Mouse (Mus musculus): Measurements from ENCODE around the gene Defb25. TPM values are rescaled to one million over a fixed set of nuclear protein-coding genes. Genes with fewer than 3 reads are reported as not detected.
"Not testable (repeated sequence)": the region's sequence is repeated elsewhere in the genome, so short reads cannot be mapped to it uniquely, and the experiment has no call there.

Defb25 gene
- not detected in 2 replicates for total RNA-seq (2017)

DNA sequence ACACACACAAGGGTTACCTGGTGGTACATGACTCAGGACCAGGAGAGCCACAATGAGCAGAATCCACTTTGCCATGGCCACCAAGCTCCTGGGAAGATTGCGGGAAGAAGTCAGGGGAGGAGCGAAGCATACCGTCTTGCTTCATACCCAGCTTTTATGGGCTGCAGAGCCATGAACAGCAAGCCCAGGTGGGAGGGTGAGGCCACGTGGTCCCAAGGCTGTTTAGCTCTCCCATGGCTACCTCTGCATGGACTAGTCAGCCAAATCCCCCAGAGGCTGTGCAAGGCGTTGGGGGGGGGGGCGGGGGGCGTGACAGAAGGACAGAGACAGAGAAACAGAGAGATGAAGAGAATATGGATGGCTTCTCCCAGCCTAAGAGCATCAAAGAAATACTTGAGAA lies at the start of gene Defb25:
TSS of gene Defb25 (minus strand) at position 101 of the 400 bp plus-strand sequence.
- ATAC-seq (ENCODE audit: extremely low read depth, insufficient number of reproducible peaks, low FRiP score, poor library complexity, severe bottlenecking), result no peak

DNA sequence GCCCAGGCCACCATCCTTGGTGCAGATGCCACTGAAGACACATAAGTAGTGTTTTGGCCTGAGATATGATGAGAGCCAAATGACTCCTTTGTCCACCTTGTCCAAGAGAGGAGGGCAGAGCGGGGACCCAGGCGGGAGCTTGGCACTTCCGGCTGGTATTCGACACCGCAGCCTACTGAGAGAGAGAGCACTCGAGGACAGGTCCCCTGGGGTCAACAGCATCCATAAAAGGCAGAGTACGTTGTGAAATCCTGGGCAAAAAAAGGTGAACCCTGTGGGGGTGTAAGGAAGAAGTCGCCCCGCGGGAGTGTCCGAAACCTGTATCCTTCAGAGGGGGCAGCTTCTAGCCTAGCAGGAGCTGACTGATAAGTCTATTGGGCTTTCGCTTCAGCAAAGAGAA lies 49.3 kb upstream of the Defb25 start:
- no peak for ATAC-seq (ENCODE audit: extremely low read depth, insufficient number of reproducible peaks, low FRiP score, poor library complexity, severe bottlenecking)

DNA sequence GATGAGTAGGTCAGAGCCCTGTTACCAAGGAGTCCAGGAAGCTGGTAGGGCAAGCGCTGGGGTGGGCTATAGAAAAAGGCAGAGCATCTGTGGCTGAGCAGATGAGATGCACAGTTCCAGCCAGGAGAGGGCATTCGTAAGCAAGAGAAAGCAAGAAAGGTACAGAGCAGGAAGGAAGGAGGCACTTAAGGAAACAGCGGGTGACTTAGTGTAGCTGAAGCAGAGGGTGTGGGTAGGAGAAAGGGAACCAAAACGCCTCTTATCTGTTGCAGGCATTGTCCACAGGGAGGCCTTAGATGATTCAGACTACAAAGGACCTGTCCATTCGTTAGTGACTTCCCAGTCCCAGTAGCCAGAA lies 48.8 kb upstream of the Defb25 start:
- ATAC-seq (ENCODE audit: extremely low read depth, insufficient number of reproducible peaks, low FRiP score, poor library complexity, severe bottlenecking), result peak; percentile 65

DNA sequence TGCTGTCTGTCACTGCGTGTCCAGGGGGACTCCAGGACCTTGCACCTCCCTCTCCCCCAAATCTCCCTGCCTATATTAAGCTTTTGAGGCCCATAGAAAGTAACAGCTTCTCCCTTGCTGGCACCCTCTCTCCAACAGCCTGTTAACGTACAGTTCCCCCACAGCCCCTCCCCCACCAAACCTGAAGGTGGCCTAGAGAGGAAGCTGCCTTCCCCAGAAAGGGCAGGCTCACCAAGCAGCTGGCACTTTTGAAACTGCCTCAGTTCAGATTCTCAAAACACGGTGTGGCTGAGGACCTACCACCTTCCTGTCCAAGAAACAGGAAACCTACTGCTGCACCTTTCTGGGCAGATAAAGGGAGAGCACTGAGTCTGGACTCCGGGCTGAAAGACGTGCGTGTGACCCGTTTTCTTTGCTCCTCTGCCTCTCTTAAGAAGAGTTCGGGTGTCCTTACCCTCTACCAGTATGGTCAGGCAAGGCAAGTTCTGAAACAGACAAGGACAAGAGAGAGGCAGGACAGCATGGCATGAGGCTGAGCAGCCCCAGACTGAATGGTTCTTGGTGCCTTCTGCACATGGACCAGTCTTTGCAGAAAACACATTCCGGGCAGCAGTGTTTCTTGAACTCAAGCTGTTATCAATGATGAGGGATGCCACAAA lies 48.3 kb upstream of the Defb25 start:
- ATAC-seq (ENCODE audit: extremely low read depth, insufficient number of reproducible peaks, low FRiP score, poor library complexity, severe bottlenecking), result peak; percentile 28; the same call in 1 of the 2 replicates

DNA sequence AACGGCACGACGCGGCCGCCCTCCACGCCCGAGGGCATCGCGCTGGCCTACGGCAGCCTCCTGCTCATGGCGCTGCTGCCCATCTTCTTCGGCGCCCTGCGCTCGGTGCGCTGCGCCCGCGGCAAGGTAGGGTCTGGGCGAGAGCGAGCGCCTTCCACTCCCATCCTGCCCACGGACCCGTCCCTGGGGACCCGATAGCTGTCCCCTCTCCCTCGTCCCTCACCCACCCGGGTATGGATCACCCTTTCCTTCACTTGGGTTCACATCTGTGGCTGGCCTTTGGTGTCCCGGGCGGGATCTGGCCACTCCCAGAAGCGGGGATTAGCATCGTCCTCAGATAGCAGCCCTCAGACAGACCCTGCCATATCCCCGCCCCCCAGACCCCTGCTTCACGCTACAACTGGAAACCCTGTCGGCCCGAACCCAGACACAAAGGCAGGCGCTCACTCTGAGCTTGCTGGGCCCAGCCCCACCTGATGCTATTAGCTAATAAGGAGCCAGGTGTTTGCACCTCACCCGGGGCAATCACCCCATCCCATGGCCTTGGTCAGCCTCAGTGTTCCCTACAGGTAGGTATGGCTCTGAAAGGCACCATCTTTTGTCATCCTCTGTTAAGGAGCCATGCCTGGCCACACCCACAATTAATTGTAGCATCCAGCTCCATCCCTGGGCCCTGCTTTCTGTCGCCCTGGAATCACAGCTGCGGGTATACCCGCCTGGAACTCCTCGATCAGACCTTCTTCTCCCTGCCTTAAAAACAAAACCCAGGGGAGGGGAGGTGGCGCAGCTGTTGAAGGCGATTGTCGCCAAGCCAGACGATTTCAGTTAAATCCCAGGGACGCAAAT lies 47.0 kb upstream of the Defb25 start:
- no peak for ATAC-seq (ENCODE audit: extremely low read depth, insufficient number of reproducible peaks, low FRiP score, poor library complexity, severe bottlenecking)

DNA sequence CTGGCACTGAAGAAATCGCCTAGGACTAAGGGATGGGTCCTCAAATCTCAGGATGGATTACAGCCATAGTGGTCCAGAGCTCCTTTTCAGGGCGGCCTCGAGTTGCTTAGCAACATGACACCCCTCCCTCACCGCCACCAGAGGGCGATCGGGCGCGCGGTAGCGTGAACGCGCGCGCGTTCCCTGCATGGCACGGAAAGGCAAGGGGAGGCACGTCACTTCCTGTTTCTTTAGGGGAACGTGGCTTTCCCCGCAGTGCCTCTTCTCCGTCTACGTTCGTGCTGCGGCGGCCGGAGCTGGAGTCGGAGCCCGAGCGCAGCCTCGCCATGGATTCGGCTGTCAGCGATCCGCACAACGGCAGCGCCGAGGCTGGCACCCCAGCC lies 46.4 kb upstream of the Defb25 start, which contains the start of gene H13:
TSS of gene H13 (plus strand) at position 206 of the 383 bp plus-strand sequence.
- ATAC-seq (ENCODE audit: extremely low read depth, insufficient number of reproducible peaks, low FRiP score, poor library complexity, severe bottlenecking), result peak; percentile 92

GRCm38 (mm10) chr2:152666191-152666590 lies 43.3 kb upstream of the Defb25 start:
- not testable (repeated sequence) for ATAC-seq (ENCODE audit: extremely low read depth, insufficient number of reproducible peaks, low FRiP score, poor library complexity, severe bottlenecking)

GRCm38 (mm10) chr2:152661163-152661562 lies 38.3 kb upstream of the Defb25 start:
- no peak for ATAC-seq (ENCODE audit: extremely low read depth, insufficient number of reproducible peaks, low FRiP score, poor library complexity, severe bottlenecking)

DNA sequence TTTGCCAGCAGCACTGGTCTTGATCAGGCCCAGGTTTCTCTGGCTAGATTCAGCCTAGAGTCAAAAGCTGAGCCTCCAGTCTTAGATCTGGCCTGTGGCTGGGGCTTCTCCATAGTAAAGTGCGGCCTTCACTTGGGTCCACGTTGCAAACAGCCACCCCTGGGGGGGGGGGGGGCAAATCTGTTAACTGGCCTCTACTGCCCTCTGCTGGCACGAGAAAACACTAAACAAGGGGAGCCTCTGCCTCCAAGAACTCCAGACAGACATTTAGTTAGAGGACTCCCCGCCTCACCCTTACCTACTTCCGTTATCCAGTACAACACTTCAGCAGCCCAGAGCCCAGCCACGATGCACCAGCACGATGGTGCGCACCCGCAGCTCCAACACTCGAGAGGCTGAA lies 34.5 kb upstream of the Defb25 start:
- ATAC-seq (ENCODE audit: extremely low read depth, insufficient number of reproducible peaks, low FRiP score, poor library complexity, severe bottlenecking), result no peak

DNA sequence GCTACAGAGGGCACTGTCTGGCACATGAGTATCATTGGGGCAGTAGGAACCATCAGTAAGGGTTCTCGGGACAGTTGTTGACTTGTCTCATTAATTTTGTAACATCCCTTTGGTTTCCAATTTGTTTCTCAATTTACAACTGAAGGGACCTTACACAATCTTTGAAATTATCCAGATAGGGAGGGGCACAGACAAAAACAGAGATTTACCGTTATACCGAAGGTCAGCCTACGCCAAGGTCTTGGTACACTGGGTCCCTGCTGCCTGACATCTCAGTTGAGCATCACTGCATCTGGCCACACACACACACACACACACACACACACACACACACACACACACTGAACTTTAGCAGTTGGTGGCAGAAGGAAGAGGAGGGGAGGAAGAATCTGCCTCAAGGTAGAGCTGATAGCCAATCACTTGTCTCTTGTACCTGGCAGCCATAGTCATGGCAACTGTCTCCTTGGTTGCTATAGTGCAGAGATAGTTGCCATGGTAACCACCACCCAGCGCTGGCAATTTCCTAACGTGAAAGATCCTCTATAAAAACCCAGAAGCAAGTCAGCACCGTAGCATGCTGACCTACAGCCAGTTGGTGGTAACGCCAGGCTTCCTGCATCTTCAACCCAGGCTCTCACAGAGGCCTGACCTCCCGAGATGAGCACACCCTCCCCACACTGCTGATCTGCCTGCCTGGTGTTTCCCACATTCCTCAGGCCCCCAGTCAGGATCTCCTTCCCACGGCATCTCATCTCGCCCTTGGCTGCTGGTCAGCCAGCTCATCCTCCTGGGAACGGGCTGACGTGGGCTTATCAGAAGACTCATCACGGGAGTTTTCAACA lies 31.2 kb upstream of the Defb25 start:
- ATAC-seq (ENCODE audit: extremely low read depth, insufficient number of reproducible peaks, low FRiP score, poor library complexity, severe bottlenecking), result no peak

DNA sequence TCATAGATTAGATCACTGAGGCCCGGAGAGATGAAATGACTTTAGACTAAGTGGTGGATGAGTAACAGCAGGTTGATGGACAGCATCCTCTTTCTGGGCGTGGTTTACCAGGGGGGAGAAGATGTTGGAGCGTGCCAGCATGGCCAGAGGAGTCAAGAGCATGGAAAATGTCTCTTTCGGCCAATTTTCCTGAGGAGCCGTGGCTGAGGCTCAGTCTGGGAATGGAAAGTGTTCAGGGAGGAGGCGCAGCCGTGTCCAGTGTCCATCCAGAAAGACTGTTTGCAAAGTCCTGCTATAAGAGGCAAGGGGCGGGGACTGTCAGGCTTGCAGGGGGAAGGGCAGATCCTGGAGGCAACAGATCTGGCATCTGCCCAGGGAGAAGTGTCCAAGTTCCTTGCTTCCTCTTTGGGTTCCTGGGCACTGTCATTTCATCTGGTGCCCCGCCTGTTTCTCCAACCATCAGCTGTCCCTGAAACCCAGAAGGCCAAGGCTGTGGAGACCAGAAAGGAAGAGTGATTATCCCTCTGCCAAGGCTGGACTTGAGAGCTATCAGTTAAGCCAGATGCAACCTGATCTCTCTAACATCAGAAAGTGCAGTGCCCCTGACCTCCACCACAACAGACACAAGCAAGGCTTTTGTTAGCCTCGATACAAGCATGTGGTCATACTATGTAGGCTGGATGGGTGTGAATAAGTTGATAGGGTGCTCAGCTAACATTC lies 30.2 kb upstream of the Defb25 start:
- ATAC-seq (ENCODE audit: extremely low read depth, insufficient number of reproducible peaks, low FRiP score, poor library complexity, severe bottlenecking), result no peak

DNA sequence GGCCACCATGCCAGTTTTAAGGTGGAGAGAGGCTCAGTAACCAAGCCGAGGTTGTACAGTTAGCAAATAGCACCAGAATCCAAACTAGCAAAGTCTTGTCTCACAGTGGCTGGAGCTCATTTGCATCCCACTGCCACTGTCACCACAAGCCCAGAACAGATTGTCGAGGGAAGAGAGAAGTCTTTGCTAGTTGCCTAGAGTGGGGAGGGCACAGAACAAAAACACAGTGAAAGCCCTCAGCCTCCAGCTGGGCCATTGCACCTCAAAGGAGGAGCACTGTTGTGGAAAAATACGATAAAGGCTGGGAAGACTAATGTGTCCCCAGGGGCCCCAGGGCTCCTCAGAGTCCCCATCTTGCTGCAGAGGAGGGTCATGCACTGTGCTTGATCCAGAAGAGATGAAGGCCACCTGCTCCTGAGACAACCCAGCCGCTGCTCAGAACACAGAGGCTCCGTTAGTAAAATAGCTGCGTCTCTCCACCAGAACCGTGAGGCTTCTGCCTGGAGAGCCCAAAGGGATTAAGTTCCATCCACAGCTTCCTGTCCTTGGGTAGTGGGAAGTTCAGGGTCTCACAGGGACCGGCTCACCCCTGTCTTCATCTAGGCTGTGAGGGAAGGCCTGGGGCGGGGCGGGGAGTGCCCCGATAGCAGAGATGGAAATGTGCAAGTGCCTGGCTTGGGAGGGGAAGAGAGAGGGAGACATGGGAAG lies 16.7 kb upstream of the Defb25 start:
- no peak for ATAC-seq (ENCODE audit: extremely low read depth, insufficient number of reproducible peaks, low FRiP score, poor library complexity, severe bottlenecking)

- ATAC-seq (ENCODE audit: extremely low read depth, insufficient number of reproducible peaks, low FRiP score, poor library complexity, severe bottlenecking), result no peak
Measured at GRCm38 (mm10) chr2:152638865-152639264, 16.0 kb upstream of the Defb25 start.

DNA sequence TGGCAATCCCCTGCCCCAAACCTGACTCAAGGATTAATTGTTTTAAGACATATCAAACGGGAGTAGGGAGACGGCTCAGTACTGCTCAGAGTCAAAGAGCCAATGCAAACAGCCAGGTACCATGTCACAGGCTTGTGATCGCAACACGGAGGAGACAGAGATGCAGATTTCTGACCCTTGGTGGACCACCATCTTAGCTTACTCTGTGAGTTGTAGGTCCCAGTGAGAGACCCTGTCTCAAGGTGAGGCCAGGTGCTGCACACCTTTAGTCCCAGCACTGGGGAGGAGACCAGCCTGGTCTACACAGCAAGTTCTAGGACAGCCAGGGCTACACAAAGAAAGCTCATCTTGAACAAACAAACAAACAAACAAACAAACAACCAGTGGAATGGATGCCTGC lies 14.5 kb upstream of the Defb25 start:
- ATAC-seq (ENCODE audit: extremely low read depth, insufficient number of reproducible peaks, low FRiP score, poor library complexity, severe bottlenecking), result no peak

GRCm38 (mm10) chr2:152637006-152637322 lies 14.1 kb upstream of the Defb25 start:
- ATAC-seq (ENCODE audit: extremely low read depth, insufficient number of reproducible peaks, low FRiP score, poor library complexity, severe bottlenecking), result no peak

GRCm38 (mm10) chr2:152636246-152637005 lies 13.6 kb upstream of the Defb25 start:
- ATAC-seq (ENCODE audit: extremely low read depth, insufficient number of reproducible peaks, low FRiP score, poor library complexity, severe bottlenecking), result no peak

DNA sequence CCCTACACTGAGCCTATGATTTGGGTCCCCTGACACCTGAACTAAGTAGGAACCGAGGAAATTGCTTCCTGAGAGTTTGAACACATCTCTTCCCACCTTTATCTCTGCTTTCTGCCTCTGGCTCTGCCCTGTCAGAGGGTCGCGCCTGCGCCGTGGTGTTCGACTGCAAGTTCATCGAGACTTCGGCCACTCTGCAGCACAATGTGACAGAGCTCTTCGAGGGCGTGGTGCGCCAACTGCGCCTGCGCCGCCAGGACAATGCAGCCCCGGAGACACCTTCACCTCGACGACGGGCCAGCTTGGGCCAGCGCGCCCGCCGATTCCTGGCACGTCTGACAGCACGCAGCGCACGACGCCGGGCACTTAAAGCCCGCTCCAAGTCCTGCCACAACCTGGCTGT lies 11.5 kb upstream of the Defb25 start:
- ATAC-seq (ENCODE audit: extremely low read depth, insufficient number of reproducible peaks, low FRiP score, poor library complexity, severe bottlenecking), result no peak

GRCm38 (mm10) chr2:152633334-152633733 lies 10.5 kb upstream of the Defb25 start:
- no peak for ATAC-seq (ENCODE audit: extremely low read depth, insufficient number of reproducible peaks, low FRiP score, poor library complexity, severe bottlenecking)
